Mouse (Mus musculus): Measurements from ENCODE around the gene Igsf9. TPM values are rescaled to one million over a fixed set of nuclear protein-coding genes. Genes with fewer than 3 reads are reported as not detected.

Gene Igsf9
- polyA plus RNA-seq, 1 experiment from 2014 or later = 74.0 TPM

DNA sequence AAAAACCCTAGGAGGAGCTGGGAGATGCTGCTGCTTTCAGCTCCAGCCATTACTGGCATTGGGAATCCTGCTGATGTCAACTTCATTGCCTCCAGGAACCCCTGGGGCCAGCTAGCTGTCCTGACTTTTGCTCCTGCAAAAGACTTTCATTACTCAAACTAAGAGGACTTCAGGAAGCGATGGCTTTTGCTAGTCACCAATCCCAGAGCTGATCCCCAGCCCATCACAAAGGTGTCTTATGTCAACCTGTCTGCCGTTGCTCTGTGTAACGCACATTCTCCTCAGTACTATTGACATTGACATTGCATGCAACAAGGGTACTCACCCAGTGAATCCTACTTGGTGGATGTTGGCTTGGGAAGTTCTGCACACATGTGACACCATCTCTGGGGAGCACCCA is 7.4 kb upstream of the Igsf9 start:
- Histone ChIP-seq H3K4me2 (replicated peaks) (no peak overlapping the region), H3K27me3 (no peaks in the 10 kb centered on the region), H3K27ac (replicated peaks) (no peak overlapping the region), H3K9me3 (no peaks in the 10 kb centered on the region), H3K9ac (replicated peaks) (no peak overlapping the region), H3K4me1 (no peaks in the 10 kb centered on the region), H3K4me3 (no peak overlapping the region), H3K36me3 (no peaks in the 10 kb centered on the region)
- ATAC-seq (replicated peaks) = no peak
- WGBS = 88% methylated on average over 3 of the region's 3 CpGs

DNA sequence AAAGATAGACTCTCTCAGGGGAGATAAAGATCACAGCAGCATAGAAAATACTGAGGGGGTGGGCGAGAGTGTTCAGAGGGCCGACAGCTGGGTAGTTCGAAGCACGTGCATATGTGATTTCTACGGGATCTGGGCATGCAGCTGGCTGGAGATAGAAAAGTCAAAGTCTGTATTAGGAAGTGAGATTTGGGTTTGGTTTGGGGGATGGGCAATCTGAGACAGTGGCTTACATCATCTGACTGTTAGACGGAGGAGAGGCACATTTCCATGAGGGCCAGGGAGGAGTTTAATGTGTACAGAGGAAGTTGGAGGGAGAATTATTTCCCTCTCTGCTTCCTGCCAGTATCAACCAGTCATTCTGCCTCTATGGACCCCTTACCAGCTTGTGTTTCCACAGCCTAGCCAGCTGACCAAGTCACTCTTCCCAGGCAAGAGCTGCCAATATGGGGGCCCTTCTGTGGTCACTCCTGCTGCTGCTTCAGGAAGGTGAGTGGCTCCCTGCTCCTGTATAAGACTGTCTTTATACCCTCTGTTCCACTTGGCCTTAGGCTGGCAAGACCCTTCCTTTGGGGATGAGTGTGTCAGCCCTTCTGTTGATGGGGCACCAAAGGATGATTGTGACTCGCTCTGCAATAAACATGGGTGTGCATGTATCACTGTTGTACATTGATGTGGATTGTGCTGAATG is 6.4 kb upstream of the Igsf9 start, which contains the start of gene Slamf9:
Gene Slamf9 (plus strand): TSS at position 305 of the 688 bp plus-strand sequence.
- Histone ChIP-seq H3K36me3 (no peaks in the 10 kb centered on the region), H3K27me3 (no peaks in the 10 kb centered on the region), H3K4me2 (replicated peaks) (no peak within 1 kb of the TSS), H3K4me3 (no peak within 1 kb of the TSS), H3K4me1 (no peaks in the 10 kb centered on the region), H3K9ac (replicated peaks) (no peak within 1 kb of the TSS), H3K27ac (replicated peaks) (no peak within 1 kb of the TSS), H3K9me3 (no peaks in the 10 kb centered on the region)
- 78% methylated on average over 7 of the region's 7 CpGs for whole genome bisulfite sequencing
- no peak for ATAC-seq (replicated peaks)

DNA sequence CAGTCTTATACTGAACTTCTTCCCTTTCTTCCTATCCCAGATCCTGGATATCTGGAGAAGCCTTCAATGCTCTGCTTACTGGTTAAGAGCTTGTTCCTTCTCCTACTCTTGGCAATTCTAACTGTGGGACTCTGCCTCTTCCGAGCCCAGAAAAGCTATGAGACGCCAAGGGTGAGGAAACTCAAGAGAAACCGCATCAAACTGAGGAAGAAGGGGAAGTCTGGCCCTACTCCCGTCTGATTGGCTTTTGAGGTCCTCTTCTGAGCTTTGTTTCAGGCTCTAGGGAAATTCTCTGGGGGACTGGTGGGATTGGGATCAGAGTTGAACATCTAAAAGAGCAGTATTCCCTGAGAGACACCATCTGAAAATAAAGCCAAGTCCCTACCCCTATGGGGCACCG is 3.6 kb upstream of the Igsf9 start:
- peaks cover 9% of the 10 kb centered on the region for H3K4me1 ChIP-seq
- 85% methylated on average over 5 of the region's 5 CpGs for WGBS
- no peak overlapping the region for H3K4me3 ChIP-seq
- ATAC-seq (replicated peaks) = no peak
- H3K27ac ChIP-seq (replicated peaks) = no peak overlapping the region
- no peaks in the 10 kb centered on the region for H3K27me3 ChIP-seq
- H3K9me3 ChIP-seq = no peaks in the 10 kb centered on the region
- no peaks in the 10 kb centered on the region for H3K36me3 ChIP-seq
- H3K4me2 ChIP-seq (replicated peaks) = no peak overlapping the region
- no peak overlapping the region for H3K9ac ChIP-seq (replicated peaks)

DNA sequence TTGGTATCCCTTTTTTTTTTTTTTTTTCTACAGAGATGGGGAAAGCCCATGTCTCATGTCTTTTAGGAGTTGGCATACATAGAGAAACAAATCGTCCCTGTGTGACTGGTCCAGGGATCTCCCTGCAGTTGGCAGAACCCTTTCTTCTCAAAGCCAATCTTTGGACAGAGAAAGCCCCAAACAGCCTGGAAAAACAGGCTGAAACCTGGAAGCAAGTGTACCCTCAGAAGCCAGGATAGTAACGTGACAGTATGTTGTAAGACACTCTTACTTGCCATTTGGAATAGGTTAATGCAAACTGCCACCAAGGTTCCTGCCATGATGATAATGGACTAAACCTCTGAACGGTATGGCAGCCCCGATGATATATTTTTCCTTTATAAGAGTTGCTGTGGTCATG is 1.2 kb upstream of the Igsf9 start:
- Histone ChIP-seq H3K27me3 (no peaks in the 10 kb centered on the region), H3K4me3 (no peak overlapping the region), H3K4me1 (peaks cover 32% of the 10 kb centered on the region), H3K9me3 (no peaks in the 10 kb centered on the region), H3K9ac (replicated peaks) (no peak overlapping the region), H3K4me2 (replicated peaks) (no peak overlapping the region), H3K27ac (replicated peaks) (no peak overlapping the region), H3K36me3 (no peaks in the 10 kb centered on the region)
- 89% methylated on average over 4 of the region's 4 CpGs for WGBS
- ATAC-seq (replicated peaks) = no peak

DNA sequence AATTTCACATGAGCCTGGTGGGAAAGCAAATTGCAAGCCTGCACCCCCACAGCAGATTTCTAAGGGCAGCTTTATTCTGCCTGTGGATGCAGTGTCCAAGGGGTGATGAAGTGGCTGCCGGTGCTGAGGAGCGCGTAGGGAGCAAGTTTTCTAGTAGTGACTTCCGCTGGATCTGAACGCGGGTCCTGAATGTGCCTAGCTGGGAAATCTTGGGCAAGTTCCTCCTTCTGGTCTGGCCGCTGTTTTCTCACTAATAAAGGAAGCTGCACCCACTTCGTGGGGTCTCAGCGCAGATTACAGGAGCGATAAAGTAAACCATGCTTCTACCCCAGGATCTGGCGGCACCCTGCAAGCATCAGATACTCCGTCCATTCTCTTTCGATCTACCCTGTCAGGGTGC is 477 bp upstream of the Igsf9 start:
- no peak for ATAC-seq (replicated peaks)
- Histone ChIP-seq H3K36me3 (no peaks in the 10 kb centered on the region), H3K27ac (replicated peaks) (no peak overlapping the region), H3K4me2 (replicated peaks) (peak overlapping the region; percentile 87), H3K9me3 (no peaks in the 10 kb centered on the region), H3K4me1 (peaks cover 40% of the 10 kb centered on the region), H3K9ac (replicated peaks) (peak overlapping the region; percentile 58), H3K27me3 (no peaks in the 10 kb centered on the region), H3K4me3 (peak overlapping the region; percentile 87)
- WGBS = 19% methylated on average over 13 of the region's 13 CpGs

DNA sequence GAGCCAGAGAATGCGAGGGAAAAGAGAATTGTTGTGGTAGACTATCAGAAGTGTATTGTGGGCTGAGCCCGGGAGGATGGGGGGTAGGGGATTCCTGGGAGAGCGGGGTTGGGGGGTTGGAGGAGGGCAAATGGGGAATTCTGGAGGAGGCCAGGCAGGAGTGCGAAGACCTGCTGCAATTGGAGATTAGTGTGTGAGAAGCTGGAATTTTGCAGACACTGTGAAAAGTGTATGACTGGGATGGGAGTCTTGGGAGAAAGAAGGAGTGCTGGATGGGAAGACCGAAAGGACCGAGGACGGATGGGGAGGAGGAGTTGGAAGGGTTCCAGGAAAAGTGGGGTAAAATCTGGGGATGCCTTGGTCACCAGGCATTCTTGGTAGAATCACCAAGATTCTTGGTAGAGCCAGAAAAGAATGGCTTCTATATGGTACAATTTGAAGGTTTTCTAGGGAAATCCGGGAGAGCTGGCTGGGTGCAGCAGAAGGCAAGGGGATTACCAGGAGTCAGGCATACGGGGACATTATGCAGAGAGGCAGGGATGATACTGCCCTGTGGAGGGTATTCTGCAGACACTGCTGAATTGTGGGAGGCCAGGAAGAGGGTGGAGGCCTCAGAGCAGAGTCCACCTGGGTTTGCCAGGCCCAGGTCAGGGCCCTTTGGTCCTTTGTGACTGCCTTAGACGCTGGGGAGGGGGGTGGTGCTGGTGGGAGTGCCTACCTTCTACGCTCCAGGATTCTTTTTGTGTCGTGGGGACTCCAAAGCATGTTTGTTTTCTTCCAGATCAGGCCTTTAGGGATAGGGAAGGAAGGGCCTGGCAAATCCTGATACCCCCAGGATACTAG is 1.2 kb downstream of the Igsf9 start:
- Histone ChIP-seq H3K4me2 (replicated peaks) (peak overlapping the region; percentile 87), H3K9ac (replicated peaks) (peak overlapping the region; percentile 78), H3K4me1 (peaks cover 55% of the 10 kb centered on the region), H3K36me3 (no peaks in the 10 kb centered on the region), H3K27me3 (no peaks in the 10 kb centered on the region), H3K9me3 (no peaks in the 10 kb centered on the region), H3K27ac (replicated peaks) (peak overlapping the region; percentile 66), H3K4me3 (peak overlapping the region; percentile 87)
- ATAC-seq (replicated peaks) = peak; percentile 12
- WGBS = 2% methylated on average over 12 of the region's 12 CpGs

DNA sequence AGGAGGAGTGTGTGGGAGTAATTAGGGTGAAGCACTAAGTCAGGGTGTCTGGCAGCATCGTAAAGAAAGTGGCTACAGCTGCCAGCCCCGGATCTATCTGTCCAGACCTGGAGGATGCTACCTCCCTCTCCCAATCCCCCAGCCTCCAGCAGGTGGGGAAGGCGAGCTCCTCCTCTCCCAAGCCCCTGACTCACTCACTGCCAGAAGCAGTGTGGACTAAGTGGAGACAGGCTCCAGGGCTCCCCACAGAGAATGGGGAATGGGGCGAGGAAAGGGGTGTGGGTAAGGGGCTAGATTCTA is 1.7 kb downstream of the Igsf9 start:
- Histone ChIP-seq H3K27ac (replicated peaks) (peak overlapping the region; percentile 66), H3K4me1 (peaks cover 60% of the 10 kb centered on the region), H3K9me3 (no peaks in the 10 kb centered on the region), H3K4me3 (peak overlapping the region; percentile 87), H3K4me2 (replicated peaks) (peak overlapping the region; percentile 87), H3K9ac (replicated peaks) (peak overlapping the region; percentile 78), H3K27me3 (no peaks in the 10 kb centered on the region), H3K36me3 (peaks cover 3% of the 10 kb centered on the region; the same call in 1 of the 2 replicates)
- WGBS = 6% methylated on average over 4 of the region's 4 CpGs
- ATAC-seq (replicated peaks) = 0 out of 2 replicates have a peak, but pooled peaks have one; percentile 14

DNA sequence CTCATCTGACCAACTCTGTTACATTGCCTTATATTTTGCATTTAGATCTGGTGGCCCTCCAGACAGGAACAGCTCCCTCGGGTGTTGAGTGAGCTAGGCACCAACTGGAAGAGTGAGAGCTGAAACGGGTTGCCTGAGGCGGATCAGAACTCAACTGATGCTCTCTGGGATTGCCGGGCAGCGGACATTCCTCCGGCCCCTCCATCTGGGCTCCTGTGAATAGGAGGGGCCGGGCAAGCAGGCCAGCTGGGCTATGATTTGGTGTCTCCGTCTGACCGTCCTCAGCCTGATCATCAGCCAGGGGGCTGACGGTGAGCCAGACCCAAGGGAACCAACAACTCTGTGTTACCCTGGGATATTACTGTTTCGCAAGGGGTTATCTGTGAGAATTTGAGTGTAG is 2.6 kb downstream of the Igsf9 start:
- 23% methylated on average over 11 of the region's 11 CpGs for WGBS
- no peaks in the 10 kb centered on the region for H3K27me3 ChIP-seq
- H3K9ac ChIP-seq (replicated peaks) = peak overlapping the region; percentile 78
- peak overlapping the region; percentile 87 for H3K4me2 ChIP-seq (replicated peaks)
- no peaks in the 10 kb centered on the region for H3K9me3 ChIP-seq
- no peak overlapping the region for H3K27ac ChIP-seq (replicated peaks)
- peak overlapping the region; percentile 87 for H3K4me3 ChIP-seq
- ATAC-seq (replicated peaks) = no peak
- peaks cover 3% of the 10 kb centered on the region; the same call in 1 of the 2 replicates for H3K36me3 ChIP-seq
- H3K4me1 ChIP-seq = peaks cover 67% of the 10 kb centered on the region

DNA sequence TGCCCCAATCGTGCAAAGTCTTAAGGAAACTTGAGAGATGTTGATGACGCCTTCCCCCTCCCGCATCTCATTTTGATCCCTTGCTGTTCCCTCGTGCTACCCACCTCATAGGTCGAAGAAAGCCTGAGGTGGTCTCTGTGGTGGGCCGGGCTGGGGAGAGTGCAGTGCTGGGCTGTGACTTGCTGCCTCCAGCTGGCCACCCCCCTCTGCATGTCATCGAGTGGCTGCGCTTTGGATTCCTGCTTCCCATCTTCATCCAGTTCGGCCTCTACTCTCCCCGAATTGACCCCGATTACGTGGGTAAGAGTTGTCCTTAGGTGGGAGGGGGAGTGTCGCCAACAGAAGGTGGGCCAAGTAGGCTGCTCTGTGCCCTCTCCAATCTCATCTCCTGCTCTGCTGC is 3.1 kb downstream of the Igsf9 start:
- Histone ChIP-seq H3K27ac (replicated peaks) (no peak overlapping the region), H3K4me2 (replicated peaks) (peak overlapping the region; percentile 87), H3K27me3 (no peaks in the 10 kb centered on the region), H3K4me1 (peaks cover 68% of the 10 kb centered on the region), H3K9me3 (no peaks in the 10 kb centered on the region), H3K4me3 (peak overlapping the region; percentile 87), H3K9ac (replicated peaks) (peak overlapping the region; percentile 78), H3K36me3 (peaks cover 3% of the 10 kb centered on the region; the same call in 1 of the 2 replicates)
- ATAC-seq (replicated peaks) = no peak
- WGBS = 44% methylated on average over 13 of the region's 13 CpGs

DNA sequence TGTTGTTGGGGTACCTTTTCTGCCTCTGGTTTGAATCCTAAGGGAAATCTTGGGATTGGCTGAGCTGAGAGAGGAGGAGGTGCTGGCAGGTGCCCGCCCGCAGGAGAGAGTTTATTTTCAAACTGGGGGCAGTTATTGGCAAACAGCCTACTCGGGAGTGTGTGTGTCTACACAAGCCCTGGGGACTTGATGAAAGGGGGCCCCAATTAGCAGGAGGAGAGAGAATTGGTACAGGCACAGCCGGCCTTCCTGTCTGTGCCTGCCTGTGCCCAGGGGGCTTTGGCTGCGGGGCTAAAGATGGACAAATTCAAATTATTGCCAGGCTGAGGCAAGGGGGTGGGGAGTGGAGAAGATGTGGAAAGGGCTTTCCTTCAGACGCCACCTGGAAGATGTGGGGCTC is 4.2 kb downstream of the Igsf9 start:
- WGBS = 3% methylated on average over 6 of the region's 6 CpGs
- Histone ChIP-seq H3K27ac (replicated peaks) (peak overlapping the region; percentile 38), H3K9ac (replicated peaks) (peak overlapping the region; percentile 5), H3K36me3 (peaks cover 3% of the 10 kb centered on the region; the same call in 1 of the 2 replicates), H3K4me1 (peaks cover 74% of the 10 kb centered on the region), H3K4me2 (replicated peaks) (peak overlapping the region; percentile 87), H3K27me3 (no peaks in the 10 kb centered on the region), H3K9me3 (no peaks in the 10 kb centered on the region), H3K4me3 (peak overlapping the region; percentile 87)
- no peak for ATAC-seq (replicated peaks)

DNA sequence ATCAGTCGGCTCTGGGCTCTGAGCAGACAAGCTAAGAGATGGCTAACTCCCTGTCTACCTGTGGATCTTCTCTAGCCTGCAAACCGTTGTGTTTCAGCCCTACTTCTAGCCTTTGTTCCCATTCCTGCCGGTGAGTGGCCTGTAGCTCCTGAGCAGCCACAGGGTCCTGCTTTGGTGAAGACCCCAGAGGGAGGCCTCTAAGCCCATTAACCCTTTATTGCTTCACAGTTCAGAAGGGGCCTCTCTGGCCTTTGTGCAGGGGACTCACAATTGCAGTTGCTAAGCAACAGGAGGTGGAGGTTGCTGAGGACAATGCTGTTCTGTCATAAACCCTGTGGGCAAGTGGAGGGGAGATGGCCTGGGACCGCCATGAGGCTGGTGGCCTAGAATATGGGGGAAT is 4.6 kb downstream of the Igsf9 start:
- 10% methylated on average over 4 of the region's 4 CpGs for WGBS
- Histone ChIP-seq H3K4me2 (replicated peaks) (peak overlapping the region; percentile 87), H3K4me3 (peak overlapping the region; percentile 87), H3K9ac (replicated peaks) (peak overlapping the region; percentile 5), H3K4me1 (peaks cover 71% of the 10 kb centered on the region), H3K27ac (replicated peaks) (peak overlapping the region; percentile 38), H3K36me3 (peaks cover 3% of the 10 kb centered on the region; the same call in 1 of the 2 replicates), H3K9me3 (no peaks in the 10 kb centered on the region), H3K27me3 (no peaks in the 10 kb centered on the region)
- ATAC-seq (replicated peaks) = no peak

DNA sequence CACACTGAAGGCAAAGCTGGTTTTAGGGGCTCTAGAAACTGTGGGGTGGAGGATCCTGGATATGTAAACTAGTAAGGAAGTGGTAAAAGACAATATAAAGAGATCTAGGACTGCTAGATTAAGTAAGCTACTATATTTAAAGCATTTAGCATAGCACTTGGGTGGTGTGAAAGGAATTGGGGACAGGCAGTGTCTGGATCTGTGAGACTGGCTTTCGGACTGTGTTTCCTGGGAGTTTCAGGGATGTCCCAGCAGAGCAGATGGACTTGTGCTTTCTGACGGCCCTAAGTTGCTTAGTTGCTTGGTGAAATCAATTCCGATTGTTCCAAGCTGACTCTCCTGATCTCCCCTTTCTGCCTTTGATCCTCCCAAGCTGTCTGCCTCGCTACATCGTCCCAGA is 5.1 kb downstream of the Igsf9 start:
- Histone ChIP-seq H3K27ac (replicated peaks) (0 out of 2 replicates have a peak overlapping the region, but pooled peaks have one; percentile 38), H3K9ac (replicated peaks) (peak overlapping the region; percentile 5; the same call in 1 of the 2 replicates), H3K4me3 (peak overlapping the region; percentile 87; the same call in 1 of the 2 replicates), H3K9me3 (no peaks in the 10 kb centered on the region), H3K36me3 (peaks cover 5% of the 10 kb centered on the region; the same call in 1 of the 2 replicates), H3K27me3 (no peaks in the 10 kb centered on the region), H3K4me2 (replicated peaks) (peak overlapping the region; percentile 87), H3K4me1 (peaks cover 68% of the 10 kb centered on the region)
- WGBS = 22% methylated on average over 5 of the region's 5 CpGs
- ATAC-seq (replicated peaks) = no peak

Measured in forebrain, embryonic 15.5 days (tissue).